ENCODE assay signal across 17 mouse cellular contexts in genomic region chr17:3212105-3212504, GRCm38 (mm10).
"Had no signal": no experiment of that assay in that cellular context is flagged by ENCODE, and none has a peak within 500 bp of the region (broad histone marks: within the 10 kb centered on the region; RNA-seq: fewer than 3 reads in every experiment).

No protein-coding gene starts in this region.

- H3K4me1 ChIP-seq: midbrain, embryonic 15.5 days; neural tube, embryonic 12.5 days had no signal

- ATAC-seq: midbrain, embryonic 13.5 days; midbrain, embryonic 15.5 days had no signal

- DNase-seq: lung, adult 18-20 months; lung, embryonic 14.5 days; lung, postnatal 10 days; lung, postnatal 4 days; retina, postnatal 1 day; right cerebral cortex, adult 18-20 months; right cerebral cortex, postnatal 25 days; right cerebral cortex, postnatal 4 days; spleen, adult 18-20 months; thymus, adult 18-20 months; thymus, postnatal 14 days; thymus, postnatal 36 days had no signal

- H3K9me3 ChIP-seq: midbrain, embryonic 13.5 days; midbrain, embryonic 15.5 days; neural tube, embryonic 12.5 days had no signal

- H3K4me2 ChIP-seq: lung, embryonic 14.5 days; midbrain, embryonic 11.5 days; midbrain, embryonic 13.5 days; midbrain, embryonic 15.5 days; neural tube, embryonic 12.5 days had no signal

- H3K27ac ChIP-seq: midbrain, embryonic 13.5 days; midbrain, embryonic 15.5 days; neural tube, embryonic 12.5 days had no signal

- H3K36me3 ChIP-seq: midbrain, embryonic 15.5 days had no signal

- H3K27me3 ChIP-seq: midbrain, embryonic 13.5 days; midbrain, embryonic 15.5 days; neural tube, embryonic 12.5 days had no signal

- H3K4me3 ChIP-seq: midbrain, embryonic 13.5 days; midbrain, embryonic 15.5 days; myocyte; neural tube, embryonic 12.5 days had no signal

- H3K9ac ChIP-seq: lung, embryonic 14.5 days; midbrain, embryonic 13.5 days; midbrain, embryonic 15.5 days; neural tube, embryonic 12.5 days had no signal
